Mouse (Mus musculus) effector memory CD4-positive, alpha-beta T cell, adult 7 months (primary cell): ENCODE data around the gene Nmi. TPM values are rescaled to one million over a fixed set of nuclear protein-coding genes. Genes with fewer than 3 reads are reported as not detected.

ENCODE experiments used
- polyA plus RNA-seq: library from polyadenylated mRNA; unstranded; fragments of 100-300 nt; shearing (Covaris generic); gene quantifications from one replicate; pipeline ENCODE4 v1.2.1, GENCODE M21; 2017

The Nmi gene
- 137 TPM for polyA plus RNA-seq

DNA sequence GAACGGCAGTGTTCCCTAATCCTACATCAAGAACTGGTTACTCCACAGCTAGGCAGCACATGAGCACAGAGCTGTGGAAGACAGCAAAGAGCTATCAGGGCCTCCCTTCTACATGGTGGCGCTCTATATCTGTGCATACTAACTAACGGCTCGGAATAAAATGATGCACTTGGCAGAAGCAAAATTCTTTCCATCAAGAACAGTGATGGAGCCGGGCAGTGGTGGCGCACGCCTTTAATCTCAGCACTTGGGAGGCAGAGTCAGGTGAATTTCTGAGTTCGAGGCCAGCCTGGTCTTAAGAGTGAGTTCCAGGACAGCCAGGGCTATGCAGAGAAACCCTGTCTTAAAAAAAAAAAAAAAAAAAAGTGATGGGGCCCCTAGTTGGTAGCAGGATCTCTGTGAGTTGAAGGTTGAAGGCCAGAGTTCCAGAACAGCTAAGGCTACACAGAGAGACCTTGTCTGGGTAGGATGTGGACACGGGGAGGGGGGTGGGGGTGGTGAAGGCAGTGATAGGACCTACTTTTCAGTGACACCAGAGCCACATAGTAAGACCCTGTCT, at the start of gene Nmi:
TSS of gene Nmi (minus strand) at position 85 of the 559 bp plus-strand sequence.

DNA sequence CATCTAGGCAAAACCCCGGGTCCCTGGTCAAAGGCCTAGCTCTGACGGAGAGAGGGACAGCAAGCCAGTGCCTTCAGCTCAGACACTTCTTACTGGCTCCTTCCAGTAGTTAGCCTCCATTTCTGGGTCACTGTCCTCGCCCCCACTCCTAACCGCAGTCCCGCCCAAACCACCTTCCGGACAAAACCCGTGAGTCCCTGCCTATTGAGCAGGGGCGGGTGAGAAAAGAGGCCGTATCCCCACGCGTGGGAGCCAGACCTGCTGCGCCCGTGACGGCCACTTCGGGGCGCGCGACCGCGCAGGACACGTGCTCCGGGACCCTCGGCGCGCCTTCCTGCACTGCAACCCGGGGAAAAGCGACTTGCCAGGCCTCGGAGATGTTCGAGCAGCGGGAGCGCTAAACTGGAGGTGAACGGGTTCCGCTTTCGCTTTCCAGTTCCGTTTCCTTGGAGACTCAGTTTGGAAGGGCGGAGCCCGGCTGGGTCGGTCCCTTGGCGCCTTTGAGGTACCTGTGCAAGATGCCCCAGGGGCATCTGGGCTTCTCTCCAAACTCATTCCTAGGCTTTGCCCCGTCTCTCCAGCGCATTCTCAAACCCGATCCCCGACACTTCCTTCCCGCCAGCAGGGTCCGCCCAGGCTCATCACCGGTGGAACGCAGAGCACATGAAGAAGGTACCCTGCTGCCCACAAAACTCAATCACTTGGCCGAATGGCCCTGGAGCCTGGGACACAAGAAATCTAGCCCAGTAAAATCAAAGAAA, 38.5 kb downstream of the Nmi start, which contains the start of gene Rbm43:
TSS of gene Rbm43 (minus strand) at position 590 of the 761 bp plus-strand sequence.

Other genes with a start within 250 kb of the Nmi start
- 19.4 TPM for gene Rbm43, start 38.3 kb downstream of the Nmi start, polyA plus RNA-seq
- gene Tnfaip6, start 64.5 kb upstream of the Nmi start, polyA plus RNA-seq, result 0.22 TPM
- gene Rif1, start 99.3 kb upstream of the Nmi start, polyA plus RNA-seq, result 86.4 TPM